Mouse (Mus musculus) cortical plate, adult 2 months (tissue): ENCODE results near the gene Arid2.

ENCODE experiments used
- CTCF ChIP-seq: fragments of 200-500 bp; IDR thresholded peaks from 2 replicates; pipeline ENCODE4 v1.5.1; 2011; ENCODE audit warnings: mild to moderate bottlenecking, control low read depth, low read length; ENCODE audit not compliant: insufficient read depth; ENCODE audit errors: extremely low read depth
- POLR2A ChIP-seq: fragments of 200-500 bp; IDR thresholded peaks from 2 replicates; pipeline ENCODE4 v1.6.1; 2011; ENCODE audit warnings: mild to moderate bottlenecking, low read length, control low read depth; ENCODE audit not compliant: insufficient read depth; ENCODE audit errors: extremely low read depth

DNA sequence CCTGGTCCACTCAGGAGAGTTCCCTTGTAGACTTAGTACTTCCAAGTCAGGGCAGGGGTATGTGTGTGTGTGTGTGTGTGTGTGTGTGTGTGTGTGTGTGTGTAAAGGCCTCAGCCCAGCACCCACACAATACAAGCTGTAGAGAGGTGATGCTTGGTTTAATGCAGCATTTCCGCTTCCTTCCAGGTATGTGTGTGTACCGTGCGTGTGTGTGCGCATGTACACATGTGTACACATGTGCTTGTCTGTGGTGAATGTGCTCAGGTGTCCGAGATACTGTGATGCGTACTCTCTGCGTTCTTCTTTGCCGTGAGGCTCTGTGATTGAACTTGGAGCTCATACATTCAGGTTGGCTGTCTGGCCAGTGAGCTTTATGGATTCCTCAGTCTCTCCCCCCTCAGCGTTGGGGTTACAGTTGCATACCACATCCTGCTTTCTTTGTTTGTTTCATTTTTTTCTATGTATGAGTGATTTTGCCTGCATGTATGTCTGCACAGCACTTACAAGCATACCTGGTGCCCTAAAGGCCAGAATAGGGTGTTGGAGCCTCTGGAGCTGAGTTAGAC, 10.4 kb downstream of the Arid2 start:
- TF ChIP-seq POLR2A (no peak), CTCF (no peak)
